Mouse (Mus musculus) lung, embryonic 16.5 days (tissue): ENCODE results near the gene Nrcam. TPM values are rescaled to one million over a fixed set of nuclear protein-coding genes. Genes with fewer than 3 reads are reported as not detected.
"Not testable (repeated sequence)": the region's sequence is repeated elsewhere in the genome, so short reads cannot be mapped to it uniquely, and the experiment has no call there.

ENCODE experiments used
- ATAC-seq: fragments of 200-750 bp; cut with Nextera tagmentation; 2 replicates; pipeline ENCODE4 v1.8.0; 2017; ENCODE audit warnings: low read depth, mild to moderate bottlenecking, moderate library complexity
- H3K27ac ChIP-seq: fragments of 300-500 bp; sonication (generic); 2 replicates; pipeline ENCODE4 v1.5.1; 2014; ENCODE audit warnings: mild to moderate bottlenecking, control low read depth, low read length
- H3K27me3 ChIP-seq: fragments of 300-500 bp; sonication (generic); 2 replicates; pipeline ENCODE4 v1.6.1; 2014; ENCODE audit warnings: low read depth, low read length, mixed read lengths; ENCODE audit not compliant: control insufficient read depth, insufficient read depth
- H3K36me3 ChIP-seq: fragments of 300-500 bp; sonication (generic); 2 replicates; pipeline ENCODE4 v1.6.1; 2014; ENCODE audit warnings: low read length; ENCODE audit not compliant: control insufficient read depth, insufficient read depth
- H3K4me1 ChIP-seq: fragments of 300-500 bp; sonication (generic); replicated peaks from 2 replicates; pipeline ENCODE4 v1.6.1; 2014; ENCODE audit warnings: low read length, mixed read lengths; ENCODE audit not compliant: control insufficient read depth, insufficient read depth
- H3K4me2 ChIP-seq: fragments of 300-500 bp; sonication (generic); 2 replicates; pipeline ENCODE4 v1.6.1; 2014; ENCODE audit warnings: low read depth, low read length, control low read depth
- H3K4me3 ChIP-seq: fragments of 300-500 bp; sonication (generic); 2 replicates; pipeline ENCODE4 v1.5.1; 2014; ENCODE audit warnings: mild to moderate bottlenecking, low read length, control low read depth
- H3K9ac ChIP-seq: fragments of 300-500 bp; sonication (generic); 2 replicates; pipeline ENCODE4 v1.6.1; 2014; ENCODE audit warnings: low read length, control low read depth
- H3K9me3 ChIP-seq: fragments of 300-500 bp; sonication (generic); 2 replicates; pipeline ENCODE4 v1.6.1; 2016; ENCODE audit warnings: low read length; ENCODE audit not compliant: control insufficient read depth
- WGBS: fragments of 180-500 bp; shearing (Covaris S2); extraction: QIAGEN DNeasy Blood & Tissue Kit; methylation state at CpG from one replicate; pipeline ENCODE4 v1.1.7; 2014; 5-methylcytosine and 5-hydroxymethylcytosine counted together
- polyA plus RNA-seq: library from polyadenylated mRNA; unstranded; fragments of >200 nt; fragmentation: Nextera tagmentation; extraction: Ambion mirVana; gene quantifications from 2 replicates; pipeline ENCODE4 v1.2.1, GENCODE M21; 2015

Nrcam gene
- 21.8 and 26.5 TPM in 2 replicates for polyA plus RNA-seq

DNA sequence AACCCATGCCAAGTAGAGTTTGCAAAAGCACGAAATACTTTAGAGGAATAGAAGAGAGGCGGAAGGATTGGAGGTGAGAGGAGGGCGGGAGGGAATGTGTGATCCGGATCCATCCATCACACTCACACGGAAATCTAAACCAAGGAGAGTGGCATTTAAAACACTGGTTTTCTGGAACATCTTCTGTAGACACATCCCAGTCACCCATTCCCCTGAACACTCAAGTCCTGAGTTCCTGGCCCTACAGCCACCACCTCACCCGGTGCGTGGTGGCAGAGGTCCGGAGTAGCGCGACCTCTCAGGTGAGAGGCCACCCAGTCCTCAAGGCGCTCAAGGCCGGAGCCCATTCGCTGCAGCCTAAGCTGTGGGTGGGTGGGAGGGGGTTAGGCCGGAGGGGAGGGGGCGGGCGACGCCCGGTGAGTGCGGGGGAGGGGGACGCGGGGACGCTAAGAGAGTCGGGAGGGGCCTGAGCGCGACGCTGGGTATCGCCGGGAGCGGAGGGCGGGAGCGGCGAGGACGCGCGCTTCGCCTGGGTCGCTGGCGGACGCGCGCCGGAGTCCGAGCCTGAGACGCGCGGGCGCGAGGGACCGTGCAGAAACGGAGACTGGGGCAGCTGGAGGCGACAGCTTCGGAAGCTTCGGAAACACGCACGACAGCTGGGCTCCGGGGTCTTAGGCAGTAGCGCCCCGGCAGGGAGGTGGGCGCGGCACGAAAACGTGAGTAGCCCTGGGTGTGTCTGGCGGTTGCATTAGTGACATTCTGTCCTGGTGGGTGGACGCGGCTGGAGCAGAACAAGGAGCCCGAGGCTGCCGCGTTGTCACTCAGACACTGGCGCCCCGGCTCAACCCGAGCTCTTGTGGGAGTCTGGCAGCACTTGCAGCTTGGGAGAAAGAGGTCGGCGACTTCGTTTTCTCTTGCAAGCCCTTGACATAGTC lies at the start of gene Nrcam:
TSS of gene Nrcam (plus strand) at position 505 of the 935 bp plus-strand sequence.
- H3K4me3 ChIP-seq, result peak within 1 kb of the TSS; percentile 73
- peaks cover 3% of the 10 kb centered on the region; the same call in 1 of the 2 replicates for H3K27me3 ChIP-seq
- peak within 1 kb of the TSS; percentile 98 for H3K4me2 ChIP-seq
- no peaks in the 10 kb centered on the region for H3K9me3 ChIP-seq
- peak within 1 kb of the TSS; percentile 59; the same call in 1 of the 2 replicates for H3K27ac ChIP-seq
- peaks cover 10% of the 10 kb centered on the region for H3K4me1 ChIP-seq
- H3K9ac ChIP-seq, result peak within 1 kb of the TSS; percentile 74
- WGBS, result 3% methylated on average over 63 of the region's 74 CpGs
- no peaks in the 10 kb centered on the region for H3K36me3 ChIP-seq
- peak; percentile 89 for ATAC-seq

DNA sequence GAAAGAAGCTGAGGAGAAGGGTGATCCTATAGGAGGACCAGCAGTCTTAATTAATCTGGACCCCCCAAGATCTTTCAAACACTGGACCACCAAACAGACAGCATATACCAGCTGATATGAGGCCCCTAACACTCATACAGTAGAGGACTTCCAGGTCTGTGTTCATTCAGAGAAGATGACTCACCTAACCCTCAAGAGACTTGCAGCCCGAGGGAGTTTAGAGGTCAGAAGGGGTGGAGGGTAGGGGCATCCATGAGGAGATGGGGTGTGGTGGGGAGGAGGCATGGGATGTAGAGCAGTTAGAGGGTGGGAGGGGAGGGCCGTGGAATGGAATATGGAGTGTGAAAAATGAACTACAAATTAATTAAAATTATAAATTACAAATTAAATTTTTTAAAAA lies 48.5 kb upstream of the Nrcam start:
- not testable (repeated sequence) for H3K9ac ChIP-seq, H3K36me3 ChIP-seq, H3K27me3 ChIP-seq, H3K27ac ChIP-seq, ATAC-seq, H3K4me3 ChIP-seq, H3K4me2 ChIP-seq, H3K9me3 ChIP-seq, H3K4me1 ChIP-seq
- WGBS, result 78% methylated on average over 2 of the region's 2 CpGs

DNA sequence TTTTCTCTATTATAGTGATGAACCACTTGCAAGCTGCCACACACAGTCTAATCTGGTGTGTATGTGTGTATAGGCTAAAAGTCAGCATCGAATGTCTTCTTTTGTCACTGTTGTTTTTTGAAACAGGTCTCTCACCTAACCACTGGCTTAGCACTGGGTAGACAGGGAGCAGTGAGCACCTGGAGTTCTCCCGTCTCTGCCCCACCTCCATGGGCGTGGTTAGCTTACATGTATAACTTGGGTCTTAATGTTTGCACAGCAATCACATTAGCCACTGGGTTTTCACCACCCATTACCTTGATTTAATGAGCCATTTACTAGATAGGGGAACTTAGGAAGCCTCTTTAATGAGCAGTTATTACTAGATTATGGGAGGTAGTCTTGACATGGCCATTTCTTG lies 47.2 kb upstream of the Nrcam start:
- Histone ChIP-seq H3K4me1 (no peaks in the 10 kb centered on the region), H3K27me3 (no peaks in the 10 kb centered on the region), H3K36me3 (no peaks in the 10 kb centered on the region; the same call in 1 of the 2 replicates), H3K4me2 (no peak overlapping the region), H3K9ac (no peak overlapping the region), H3K9me3 (no peaks in the 10 kb centered on the region), H3K27ac (no peak overlapping the region), H3K4me3 (no peak overlapping the region)
- no peak for ATAC-seq
- WGBS, result 87% methylated on average over 3 of the region's 3 CpGs

DNA sequence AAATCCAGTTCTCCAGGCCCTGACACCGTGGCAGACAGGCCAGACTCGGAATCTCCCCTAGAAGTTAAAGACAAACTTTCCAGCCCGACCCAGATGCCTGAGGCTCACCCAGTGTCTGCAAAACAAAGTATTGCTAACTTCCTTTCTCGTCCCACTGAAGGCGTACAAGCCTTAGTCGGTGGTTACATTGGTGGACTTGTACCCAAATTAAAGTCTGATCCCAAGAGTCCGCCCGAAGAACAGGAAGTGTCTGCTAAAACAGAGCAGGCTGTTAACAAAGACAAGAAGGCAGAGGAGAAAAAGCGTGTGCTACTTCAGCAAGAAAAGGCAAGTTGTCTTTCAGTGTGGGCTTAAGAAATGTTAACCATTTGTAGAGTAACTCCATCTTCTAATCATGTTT lies 45.3 kb upstream of the Nrcam start:
- Histone ChIP-seq H3K4me2 (no peak overlapping the region), H3K36me3 (no peaks in the 10 kb centered on the region; the same call in 1 of the 2 replicates), H3K27ac (0 out of 2 replicates have a peak overlapping the region, but pooled peaks have one; percentile 1), H3K9ac (no peak overlapping the region), H3K4me3 (no peak overlapping the region), H3K4me1 (no peaks in the 10 kb centered on the region), H3K9me3 (no peaks in the 10 kb centered on the region), H3K27me3 (no peaks in the 10 kb centered on the region)
- ATAC-seq, result no peak
- 56% methylated on average over 9 of the region's 9 CpGs for WGBS

DNA sequence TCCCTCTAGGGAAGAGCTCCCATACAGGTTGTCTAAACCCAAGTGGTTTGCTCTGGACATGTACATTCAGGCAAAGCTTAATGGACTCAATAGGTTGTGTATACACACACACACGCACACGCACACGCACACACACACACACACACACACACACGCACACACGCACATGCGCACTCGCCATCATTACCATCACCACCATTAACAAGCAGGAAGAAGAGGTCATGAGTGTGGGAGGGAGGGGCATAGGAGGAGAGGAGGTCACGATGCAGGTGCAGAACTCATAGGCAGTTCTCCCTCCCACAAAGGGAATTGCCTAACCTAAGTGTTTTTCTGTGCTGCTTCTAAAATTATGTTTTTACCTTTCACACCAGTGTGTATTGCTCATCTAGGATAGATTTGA lies 41.7 kb upstream of the Nrcam start:
- H3K4me3 ChIP-seq, result no peak overlapping the region
- H3K36me3 ChIP-seq, result peaks cover 7% of the 10 kb centered on the region; the same call in 1 of the 2 replicates
- H3K27ac ChIP-seq, result no peak overlapping the region
- WGBS, result 83% methylated on average over 8 of the region's 8 CpGs
- ATAC-seq, result no peak
- no peaks in the 10 kb centered on the region for H3K27me3 ChIP-seq
- H3K4me1 ChIP-seq, result no peaks in the 10 kb centered on the region
- no peak overlapping the region for H3K9ac ChIP-seq
- H3K4me2 ChIP-seq, result no peak overlapping the region
- no peaks in the 10 kb centered on the region for H3K9me3 ChIP-seq

DNA sequence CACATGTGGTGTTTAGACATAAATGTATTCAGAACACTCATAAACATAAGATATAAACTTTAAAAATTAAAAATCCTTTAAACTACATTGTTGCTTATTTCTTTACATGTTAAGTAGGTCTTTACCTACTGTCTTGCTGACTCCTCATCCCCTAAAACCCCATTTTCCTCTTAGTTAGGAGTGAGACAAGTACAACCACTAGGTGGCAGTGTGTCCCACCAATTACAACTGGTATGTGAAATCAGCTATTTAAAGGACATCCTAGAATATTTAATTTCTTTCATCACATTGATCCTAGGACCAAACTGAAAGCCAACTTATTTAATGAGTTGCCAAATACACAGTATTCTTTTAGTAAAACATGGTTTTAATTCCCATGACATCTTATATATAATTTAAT lies 36.4 kb upstream of the Nrcam start:
- H3K27me3 ChIP-seq, result no peaks in the 10 kb centered on the region
- no peaks in the 10 kb centered on the region for H3K9me3 ChIP-seq
- no peak for ATAC-seq
- H3K36me3 ChIP-seq, result peaks cover 7% of the 10 kb centered on the region; the same call in 1 of the 2 replicates
- H3K4me1 ChIP-seq, result no peaks in the 10 kb centered on the region
- H3K9ac ChIP-seq, result no peak overlapping the region
- H3K4me3 ChIP-seq, result no peak overlapping the region
- no peak overlapping the region for H3K4me2 ChIP-seq
- no peak overlapping the region for H3K27ac ChIP-seq

DNA sequence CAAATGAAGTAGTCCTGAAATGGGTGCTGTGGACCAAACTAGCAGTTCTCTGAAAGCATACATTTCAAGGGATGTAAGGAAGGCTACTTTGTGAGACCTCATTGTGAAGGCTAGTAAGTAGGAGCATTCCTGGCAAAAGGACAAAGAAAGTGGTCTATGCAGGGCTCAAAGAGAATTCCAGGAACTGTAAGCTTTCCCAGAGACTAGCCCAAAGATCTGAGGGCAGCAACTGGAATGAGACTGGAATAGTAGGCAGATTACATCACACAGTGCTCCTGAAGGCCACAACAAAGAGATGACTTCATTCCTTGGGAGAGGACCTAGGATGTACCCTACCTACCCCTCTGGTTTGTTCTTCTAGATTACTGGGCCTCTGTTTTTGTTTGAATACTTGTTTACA lies 27.9 kb upstream of the Nrcam start:
- no peaks in the 10 kb centered on the region for H3K9me3 ChIP-seq
- no peak for ATAC-seq
- no peak overlapping the region for H3K4me3 ChIP-seq
- H3K4me1 ChIP-seq, result no peaks in the 10 kb centered on the region; the same call in 1 of the 2 replicates
- H3K27me3 ChIP-seq, result no peaks in the 10 kb centered on the region
- H3K4me2 ChIP-seq, result no peak overlapping the region
- H3K27ac ChIP-seq, result no peak overlapping the region
- no peak overlapping the region for H3K9ac ChIP-seq
- H3K36me3 ChIP-seq, result no peaks in the 10 kb centered on the region

DNA sequence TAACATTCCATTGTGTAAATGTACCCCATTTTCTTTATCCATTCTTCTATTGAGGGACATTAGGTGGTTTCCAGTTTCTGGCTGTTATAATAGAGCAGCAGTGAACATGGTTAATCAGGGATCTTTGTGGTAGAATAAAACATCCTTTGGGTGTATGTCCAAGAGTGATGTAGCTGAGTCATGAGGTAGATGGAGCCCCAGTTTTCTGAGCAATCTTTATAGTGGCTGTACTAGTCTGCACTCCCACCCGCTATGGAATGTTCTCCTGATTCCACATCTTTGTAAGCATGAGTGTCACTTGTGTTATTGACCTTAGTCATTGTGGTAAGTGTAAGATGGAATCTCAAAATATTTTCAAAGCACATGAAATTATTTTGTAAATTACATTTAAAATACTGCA lies 24.7 kb upstream of the Nrcam start:
- Histone ChIP-seq H3K4me2 (no peak overlapping the region), H3K4me1 (no peaks in the 10 kb centered on the region; the same call in 1 of the 2 replicates), H3K36me3 (peaks cover 15% of the 10 kb centered on the region), H3K9ac (no peak overlapping the region), H3K27ac (no peak overlapping the region), H3K27me3 (no peaks in the 10 kb centered on the region), H3K4me3 (no peak overlapping the region), H3K9me3 (no peaks in the 10 kb centered on the region)
- 81% methylated on average over 1 of the region's 1 CpGs for WGBS
- ATAC-seq, result no peak

DNA sequence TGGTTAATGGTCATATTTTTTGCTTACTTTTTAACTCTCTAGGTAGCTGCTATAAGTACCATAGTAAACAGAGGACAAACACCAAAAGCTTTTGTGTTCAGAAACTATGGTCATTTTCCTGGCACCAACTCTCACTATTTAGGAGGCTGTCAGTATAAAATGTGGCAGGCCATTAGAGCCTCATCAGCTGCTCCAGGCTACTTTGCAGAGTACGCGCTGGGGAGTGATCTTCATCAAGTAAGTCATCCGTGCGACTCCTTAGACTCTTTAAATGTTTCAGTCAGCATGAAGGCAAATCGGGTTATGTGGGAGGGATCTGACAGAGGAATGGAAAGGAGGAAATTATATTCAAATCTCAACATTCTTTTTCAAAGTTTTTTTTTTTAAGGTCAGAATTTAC lies 23.8 kb upstream of the Nrcam start:
- Histone ChIP-seq H3K4me3 (no peak overlapping the region), H3K4me1 (no peaks in the 10 kb centered on the region; the same call in 1 of the 2 replicates), H3K27me3 (no peaks in the 10 kb centered on the region), H3K4me2 (no peak overlapping the region), H3K9me3 (no peaks in the 10 kb centered on the region), H3K27ac (peak overlapping the region; percentile 53; the same call in 1 of the 2 replicates), H3K9ac (no peak overlapping the region), H3K36me3 (peaks cover 15% of the 10 kb centered on the region)
- peak; percentile 92 for ATAC-seq
- 47% methylated on average over 5 of the region's 5 CpGs for WGBS
